Mouse (Mus musculus) testis, adult 2 months (tissue): ENCODE measurements around the gene Nox1.

Source experiments
- CTCF ChIP-seq: fragments of 200-500 bp; IDR thresholded peaks from 2 replicates; pipeline ENCODE4 v1.5.1; 2012; ENCODE audit warnings: low read depth, mild to moderate bottlenecking, inconsistent platforms, low read length, moderate library complexity; ENCODE audit not compliant: control insufficient read depth, insufficient read depth, insufficient replicate concordance
- POLR2A ChIP-seq: fragments of 200-500 bp; IDR thresholded peaks from 2 replicates; pipeline ENCODE4 v1.6.1; 2012; ENCODE audit warnings: low read depth, mild to moderate bottlenecking, inconsistent platforms, low read length, moderate library complexity; ENCODE audit not compliant: control insufficient read depth

DNA sequence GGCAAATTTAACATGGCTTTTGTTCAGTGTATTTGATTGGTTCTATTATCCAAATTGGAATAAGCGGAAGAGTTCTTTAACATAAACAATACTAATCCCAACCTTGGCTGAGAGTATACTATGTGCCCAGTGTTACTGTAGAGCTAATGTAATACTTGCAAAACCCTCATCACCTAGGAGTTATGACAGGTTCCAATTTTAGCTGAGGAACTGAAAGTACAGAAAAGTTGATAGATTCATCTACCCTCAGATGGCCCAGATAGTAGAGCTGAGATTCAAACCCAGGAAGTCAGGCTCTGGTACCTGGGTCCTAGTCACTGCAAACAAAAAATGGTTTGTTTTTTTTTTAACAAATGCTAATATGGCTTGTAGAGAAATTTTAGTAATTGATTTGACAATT, 51.2 kb downstream of the Nox1 start:
- no peak for TF ChIP-seq CTCF
- TF ChIP-seq POLR2A = no peak
